Mouse (Mus musculus) lung, adult 18-20 months (tissue): ENCODE measurements around the gene Gxylt1.
"Not testable (repeated sequence)": the region's sequence is repeated elsewhere in the genome, so short reads cannot be mapped to it uniquely, and the experiment has no call there.

Experiments used
- DNase-seq, 2 experiments: peaks; one replicate each; pipeline ENCODE4 v3.0.0; 2022; ENCODE audit warnings: mixed read lengths in 2 of 2

Gene Gxylt1

DNA sequence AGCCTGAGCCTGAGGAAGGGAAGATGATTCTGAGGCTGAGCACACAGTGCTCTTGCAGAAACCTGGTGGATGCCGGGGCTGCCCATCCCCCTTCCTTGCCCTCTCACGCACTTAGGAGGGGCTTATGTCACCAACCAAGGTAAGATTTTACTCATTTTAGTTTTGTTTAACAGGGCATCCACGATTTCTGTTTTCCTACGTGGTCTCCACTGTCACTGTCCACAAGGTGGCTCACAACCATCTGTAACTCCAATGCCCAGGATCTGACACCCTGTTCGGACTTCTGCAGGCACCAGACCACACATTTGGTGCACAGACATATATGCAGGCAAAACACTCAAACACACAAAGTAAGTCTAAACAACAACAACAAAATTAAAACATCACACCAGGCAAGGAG, 12.2 kb downstream of the Gxylt1 start:
- no peak for DNase-seq

DNA sequence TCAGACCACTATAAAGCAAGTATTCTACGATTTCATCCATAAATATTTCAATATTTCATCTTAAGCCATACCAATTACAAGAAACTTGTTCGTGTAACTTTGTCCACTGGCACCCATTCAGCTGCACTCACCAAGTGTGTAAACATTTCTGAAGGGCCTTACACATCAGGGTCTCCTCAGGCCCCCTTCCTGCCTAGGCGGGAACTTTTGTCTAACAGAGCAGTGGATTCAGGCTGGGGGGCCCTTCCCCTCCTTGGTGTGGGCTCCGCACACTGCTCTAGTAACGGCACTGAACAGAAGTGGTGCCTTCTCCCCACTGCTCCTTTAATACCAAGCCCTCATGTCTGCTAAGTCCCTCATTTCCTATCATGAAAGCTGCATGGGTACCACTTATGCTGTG, 12.7 kb downstream of the Gxylt1 start:
- DNase-seq: no peak

DNA sequence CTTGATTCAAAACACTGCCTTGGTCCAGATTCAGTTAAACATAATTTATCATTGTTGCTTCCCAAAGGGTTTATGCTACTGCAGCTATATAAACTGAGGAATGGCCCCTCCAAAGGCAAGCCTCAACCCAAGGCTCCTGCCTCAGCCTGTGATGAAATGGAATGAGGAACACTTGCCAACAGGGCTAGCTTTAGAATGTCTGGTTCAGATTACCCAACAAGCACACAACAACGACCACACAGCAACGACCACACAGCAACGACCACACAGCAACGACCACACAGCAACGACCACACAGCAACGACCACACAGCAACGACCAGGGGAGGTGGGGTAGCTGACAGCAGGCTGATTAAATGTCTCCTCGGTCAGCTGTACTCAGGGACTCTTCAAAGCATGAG, 15.0 kb downstream of the Gxylt1 start:
- no peak for DNase-seq

- no peak for DNase-seq
Measured at GRCm38 (mm10) chr15:93255295-93255694, 19.7 kb downstream of the Gxylt1 start.

- no peak for DNase-seq
Measured at GRCm38 (mm10) chr15:93253172-93253571, 21.8 kb downstream of the Gxylt1 start.

GRCm38 (mm10) chr15:93252396-93252795, 22.6 kb downstream of the Gxylt1 start:
- DNase-seq: no peak

DNA sequence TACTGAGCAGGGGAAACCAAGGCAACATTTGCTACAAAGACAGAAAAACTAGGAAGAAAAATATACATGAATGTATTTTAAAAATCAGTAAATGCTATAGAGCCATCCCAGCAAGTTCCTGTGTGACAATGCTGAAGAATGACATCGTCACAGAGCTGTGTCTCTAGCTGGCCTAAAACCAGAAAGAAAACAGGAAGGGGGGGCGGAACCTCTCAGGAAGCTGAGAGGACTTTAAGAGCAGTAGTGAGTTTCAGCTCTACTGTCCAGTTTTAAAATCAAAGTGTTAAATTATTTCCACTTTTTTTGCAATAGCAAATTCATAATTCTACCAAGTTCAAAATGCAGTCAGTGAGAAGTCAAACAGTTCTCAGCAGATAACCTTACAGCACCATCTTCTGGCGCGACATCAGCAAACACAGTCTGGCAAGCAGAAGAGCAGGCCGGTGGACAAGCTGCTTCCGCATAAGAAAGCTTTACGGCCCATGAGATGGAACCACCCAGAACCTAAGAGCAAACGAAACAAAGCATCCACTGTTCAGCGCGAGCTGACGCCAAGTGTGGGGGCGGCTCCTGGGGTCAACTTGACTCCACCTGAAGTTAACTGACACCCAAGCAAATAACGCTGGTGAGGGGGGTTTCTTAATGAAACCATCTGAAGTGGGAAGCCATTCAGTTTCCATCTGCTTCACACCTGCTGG, 23.3 kb downstream of the Gxylt1 start:
- DNase-seq: peak in 1 of 2 experiments; percentile 14

DNA sequence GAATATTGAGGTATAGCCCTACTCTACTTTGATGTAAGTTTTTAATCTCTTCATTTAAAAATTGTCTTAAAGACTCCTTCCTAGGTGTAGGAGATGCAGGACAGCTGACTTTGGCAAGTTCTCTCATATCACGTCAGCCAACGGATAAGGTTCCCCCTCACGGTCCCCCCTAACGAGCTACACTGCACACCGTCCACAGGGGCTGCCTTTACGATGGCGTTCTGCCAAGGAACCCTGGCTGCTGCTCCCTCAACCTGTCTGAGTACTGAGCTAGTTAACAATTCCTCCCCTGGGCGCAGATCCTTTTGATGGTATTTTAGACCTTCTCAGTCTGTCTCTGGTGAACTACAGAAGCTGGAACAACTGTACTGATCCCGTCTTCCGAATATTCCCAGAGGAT, 31.8 kb downstream of the Gxylt1 start:
- no peak for DNase-seq

- not testable (repeated sequence) for DNase-seq
Measured at GRCm38 (mm10) chr15:93236456-93236855, 38.5 kb downstream of the Gxylt1 start.

DNA sequence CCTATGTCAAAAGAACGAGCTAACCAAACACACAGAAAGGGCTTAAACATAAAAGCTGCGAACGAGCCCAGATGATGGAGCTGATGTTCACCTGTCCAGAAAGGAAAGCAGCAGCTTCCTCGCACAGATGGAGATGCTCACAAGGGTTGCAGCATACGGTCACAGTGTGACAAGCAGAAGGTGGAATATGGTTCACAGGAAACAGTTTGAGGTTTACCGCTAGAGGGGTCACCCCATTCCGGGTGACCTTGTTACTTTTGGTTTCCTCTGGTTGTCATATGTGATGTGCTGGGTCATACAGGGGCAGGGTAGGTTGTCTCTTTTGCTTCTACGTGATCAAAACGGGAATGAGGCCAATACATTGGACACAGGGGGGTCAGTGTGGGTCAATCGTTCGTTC, 46.0 kb downstream of the Gxylt1 start:
- DNase-seq: no peak

- no peak for DNase-seq
Measured at GRCm38 (mm10) chr15:93228375-93228774, 46.6 kb downstream of the Gxylt1 start.

GRCm38 (mm10) chr15:93227764-93228079, 47.3 kb downstream of the Gxylt1 start:
- no peak for DNase-seq

DNA sequence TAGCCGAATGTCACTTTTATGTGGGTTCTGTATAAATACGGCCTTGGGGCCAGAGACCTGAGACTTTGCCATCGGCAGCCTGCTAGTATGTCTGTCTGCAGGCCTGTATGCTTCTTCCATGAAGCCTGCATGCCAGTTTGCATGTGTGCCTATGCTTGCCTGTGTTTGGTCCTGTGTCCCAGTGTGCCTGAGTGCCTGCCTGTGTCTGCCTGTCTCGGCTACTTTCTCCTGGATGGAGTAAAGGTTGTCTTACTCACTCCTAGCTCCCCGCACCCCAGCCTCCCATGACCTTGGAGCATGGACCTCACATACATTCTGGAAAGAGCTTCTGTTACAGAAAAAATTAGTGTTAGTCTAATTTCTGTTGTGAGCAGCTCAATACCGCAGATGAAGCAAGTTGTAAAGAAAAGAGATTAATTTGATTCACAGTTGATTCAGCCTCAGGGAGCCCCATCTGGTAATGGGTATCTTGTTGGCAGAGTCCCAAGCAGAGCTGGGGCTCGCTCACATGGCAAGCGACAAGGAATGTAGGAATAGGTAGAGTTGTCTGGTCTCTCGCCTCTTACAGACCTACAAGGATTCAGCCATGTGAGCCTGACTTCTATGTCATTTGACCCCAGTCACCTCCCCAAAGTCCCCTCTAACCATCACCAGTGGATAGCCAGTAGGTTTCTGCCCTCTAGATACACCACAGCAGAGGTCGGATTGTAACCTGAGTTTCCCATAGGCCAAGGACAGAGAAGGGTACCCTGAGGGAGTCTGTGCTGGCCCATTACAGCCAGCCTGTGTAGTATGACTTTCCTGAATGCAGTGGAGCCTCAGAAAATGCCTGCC, 47.8 kb downstream of the Gxylt1 start:
- no peak for DNase-seq

DNA sequence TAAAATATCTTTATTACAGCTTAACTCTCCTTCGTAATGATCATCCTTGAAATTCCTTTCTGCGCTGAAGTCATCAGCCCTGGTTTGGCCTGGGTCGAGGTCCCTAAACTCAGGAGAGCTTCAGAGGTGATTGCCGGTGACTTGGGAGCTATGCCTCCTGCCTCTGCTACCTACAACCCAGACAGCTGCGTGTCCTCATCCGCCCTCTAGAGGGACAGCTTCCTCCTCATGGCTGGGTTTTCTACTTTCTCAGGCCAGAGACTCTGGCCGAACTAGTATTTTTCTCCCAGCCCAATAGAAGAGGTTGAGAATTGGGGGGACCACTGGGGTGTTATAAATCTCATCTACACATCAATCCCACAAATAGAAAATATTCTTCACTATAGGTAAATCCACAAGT, 52.5 kb downstream of the Gxylt1 start:
- DNase-seq: no peak

DNA sequence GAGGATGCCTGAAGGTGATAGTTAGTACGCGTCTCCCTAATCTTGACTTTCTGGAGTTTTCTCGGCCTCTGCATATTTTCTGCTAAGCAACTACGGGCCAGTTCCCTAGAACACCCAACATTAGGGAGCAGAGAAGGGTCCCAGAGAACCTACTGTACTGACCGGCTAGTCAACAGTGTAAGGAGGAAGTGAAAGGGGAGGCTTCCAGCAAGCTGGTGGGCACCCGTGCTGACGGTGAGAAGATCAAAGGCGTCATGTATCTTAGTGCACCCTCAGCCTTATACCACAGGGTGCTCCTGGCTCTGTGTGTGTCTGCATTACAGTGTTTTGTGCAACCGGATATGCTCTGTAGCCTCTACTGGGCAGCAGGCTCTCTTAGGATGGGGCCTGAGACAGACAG, 62.4 kb downstream of the Gxylt1 start:
- DNase-seq: no peak

DNA sequence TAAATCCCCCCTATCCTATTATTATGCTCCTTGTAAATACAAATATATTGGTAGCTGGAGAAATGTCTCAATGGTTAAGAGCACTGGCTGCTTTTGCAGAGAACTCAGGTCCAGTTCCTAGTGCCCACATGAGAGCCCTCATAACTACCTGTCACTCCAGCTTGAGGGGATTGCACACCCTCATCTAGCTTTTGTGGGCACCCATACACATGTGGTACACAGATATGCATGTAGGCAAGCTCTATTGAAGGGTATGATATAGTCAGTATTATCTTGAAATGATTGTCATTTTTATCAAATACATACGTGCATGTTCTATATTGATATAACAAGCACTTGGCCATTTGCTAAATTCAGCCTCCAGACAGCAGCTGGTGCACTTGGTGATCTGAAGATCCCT, 70.1 kb downstream of the Gxylt1 start:
- DNase-seq: no peak

DNA sequence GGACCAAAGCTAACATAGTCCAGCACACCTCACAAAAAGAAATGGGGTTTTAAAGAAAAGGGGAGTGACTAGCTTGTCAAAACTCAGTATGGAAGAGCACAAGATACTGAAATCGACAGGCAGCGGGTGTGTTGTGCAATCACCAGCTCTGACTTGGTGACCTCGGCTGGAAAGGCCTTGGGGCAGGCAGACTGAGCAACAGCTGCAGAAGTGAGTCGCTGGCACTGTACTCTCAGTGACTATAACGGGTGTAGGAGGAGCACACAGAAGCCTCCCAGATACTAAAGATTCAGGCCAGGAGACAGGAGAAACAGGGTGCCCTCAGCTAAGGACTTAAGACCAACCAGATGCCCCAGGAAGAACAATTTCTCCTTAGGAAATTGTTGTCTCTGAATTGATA, 73.0 kb downstream of the Gxylt1 start:
- DNase-seq: peak in 1 of 2 experiments; percentile 14

- DNase-seq: no peak
Measured at GRCm38 (mm10) chr15:93191387-93192145, 83.4 kb downstream of the Gxylt1 start.
